Mouse (Mus musculus) neural tube, embryonic 11.5 days (tissue): ENCODE measurements around the gene Chd1. TPM values are rescaled to one million over a fixed set of nuclear protein-coding genes. Genes with fewer than 3 reads are reported as not detected.
"Not testable (repeated sequence)": the region's sequence is repeated elsewhere in the genome, so short reads cannot be mapped to it uniquely, and the experiment has no call there.

ENCODE experiments used
- ATAC-seq: fragments of 200-750 bp; cut with Nextera tagmentation; 2 replicates; pipeline ENCODE4 v1.8.0; 2017; ENCODE audit warnings: moderate number of reproducible peaks, mild to moderate bottlenecking, moderate TSS enrichment, moderate library complexity; ENCODE audit not compliant: insufficient read depth, low FRiP score, low TSS enrichment
- DNase-seq: peaks from one replicate; pipeline ENCODE4 v3.0.0-alpha.2; 2015; ENCODE audit warnings: low spot score
- H3K27ac ChIP-seq: fragments of 300-500 bp; sonication (generic); 2 replicates; pipeline ENCODE4 v1.5.1; 2014; ENCODE audit warnings: low read depth, mild to moderate bottlenecking, low read length
- H3K27me3 ChIP-seq: fragments of 300-500 bp; sonication (generic); 2 replicates; pipeline ENCODE4 v1.6.1; 2014; ENCODE audit warnings: mild to moderate bottlenecking, low read length, mixed read lengths; ENCODE audit not compliant: control insufficient read depth, insufficient read depth
- H3K36me3 ChIP-seq: fragments of 300-500 bp; sonication (generic); 2 replicates; pipeline ENCODE4 v1.6.1; 2014; ENCODE audit warnings: mild to moderate bottlenecking, low read length, moderate library complexity, mixed read lengths; ENCODE audit not compliant: control insufficient read depth, insufficient read depth
- H3K4me1 ChIP-seq: fragments of 300-500 bp; sonication (generic); 2 replicates; pipeline ENCODE4 v1.6.1; 2014; ENCODE audit warnings: low read length, mixed read lengths; ENCODE audit not compliant: control insufficient read depth, insufficient read depth
- H3K4me2 ChIP-seq: fragments of 300-500 bp; sonication (generic); 2 replicates; pipeline ENCODE4 v1.6.1; 2014; ENCODE audit warnings: low read depth, mild to moderate bottlenecking, moderate library complexity
- H3K4me3 ChIP-seq: fragments of 300-500 bp; sonication (generic); 2 replicates; pipeline ENCODE4 v1.5.1; 2014; ENCODE audit warnings: low read depth, low read length
- H3K9ac ChIP-seq: fragments of 300-500 bp; sonication (generic); 2 replicates; pipeline ENCODE4 v1.6.1; 2014; ENCODE audit warnings: mild to moderate bottlenecking, low read length
- H3K9me3 ChIP-seq: fragments of 300-500 bp; sonication (generic); 2 replicates; pipeline ENCODE4 v1.6.1; 2016; ENCODE audit warnings: low read length; ENCODE audit not compliant: control insufficient read depth
- WGBS: fragments of 180-500 bp; shearing (Covaris S2); extraction: QIAGEN DNeasy Blood & Tissue Kit; methylation state at CpG from one replicate; pipeline ENCODE4 v1.1.7; 2014; 5-methylcytosine and 5-hydroxymethylcytosine counted together
- polyA plus RNA-seq: library from polyadenylated mRNA; unstranded; fragments of >200 nt; fragmentation: Nextera tagmentation; extraction: Ambion mirVana; gene quantifications from 2 replicates; pipeline ENCODE4 v1.2.1, GENCODE M21; 2014

Gene Chd1
- polyA plus RNA-seq, 1 experiment from 2014 or later = 38.8 TPM

GRCm38 (mm10) chr17:15720841-15721240 lies 16.1 kb downstream of the Chd1 start:
- DNase-seq = no peak
- Histone ChIP-seq H3K9me3 (no peaks in the 10 kb centered on the region), H3K36me3 (peaks cover 4% of the 10 kb centered on the region; the same call in 1 of the 2 replicates), H3K4me2 (no peak overlapping the region), H3K9ac (no peak overlapping the region), H3K27me3 (no peaks in the 10 kb centered on the region), H3K4me3 (no peak overlapping the region), H3K27ac (no peak overlapping the region), H3K4me1 (no peaks in the 10 kb centered on the region)
- WGBS = 93% methylated on average over 3 of the region's 3 CpGs
- no peak for ATAC-seq

DNA sequence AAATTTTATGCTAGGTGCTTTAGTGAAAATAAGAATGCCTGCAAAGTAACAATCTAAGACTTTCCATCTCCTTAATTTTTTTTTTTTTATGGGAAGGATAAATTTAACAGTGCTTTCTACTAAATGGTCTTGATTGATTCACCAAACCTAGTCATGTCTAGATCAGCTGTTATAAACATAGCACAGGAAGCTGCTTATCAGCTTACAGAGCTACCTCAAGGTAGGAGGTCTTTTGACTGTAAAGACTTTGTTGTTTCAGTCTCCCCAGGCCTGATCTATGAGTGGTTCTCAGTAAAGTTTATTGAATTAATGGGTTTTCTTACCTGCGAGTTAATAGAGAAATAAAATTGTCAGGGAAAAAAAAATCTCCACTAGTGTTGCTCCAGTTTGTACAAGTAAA lies 18.5 kb downstream of the Chd1 start:
- Histone ChIP-seq H3K9me3 (no peaks in the 10 kb centered on the region), H3K27me3 (no peaks in the 10 kb centered on the region), H3K27ac (no peak overlapping the region), H3K36me3 (peaks cover 11% of the 10 kb centered on the region), H3K9ac (no peak overlapping the region), H3K4me2 (no peak overlapping the region), H3K4me1 (no peaks in the 10 kb centered on the region), H3K4me3 (no peak overlapping the region)
- no peak for ATAC-seq
- WGBS = 93% methylated on average over 1 of the region's 1 CpGs
- no peak for DNase-seq

- not testable (repeated sequence) for ATAC-seq
Measured at GRCm38 (mm10) chr17:15723866-15724475, 19.2 kb downstream of the Chd1 start.

DNA sequence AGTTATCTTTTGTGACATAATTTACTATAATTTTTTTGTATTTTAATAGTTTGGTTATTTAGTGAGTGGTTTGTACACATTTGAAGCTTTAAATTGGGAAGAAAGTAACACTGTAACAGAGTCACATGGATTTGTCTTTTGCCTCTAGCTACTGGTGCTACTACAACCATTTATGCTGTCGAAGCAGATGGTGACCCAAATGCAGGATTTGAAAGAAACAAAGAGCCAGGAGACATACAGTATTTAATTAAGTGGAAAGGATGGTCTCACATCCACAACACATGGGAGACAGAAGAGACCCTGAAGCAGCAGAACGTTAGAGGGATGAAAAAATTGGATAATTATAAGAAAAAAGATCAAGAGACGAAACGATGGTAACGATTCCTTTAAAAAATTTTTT lies 26.9 kb downstream of the Chd1 start:
- no peaks in the 10 kb centered on the region for H3K27me3 ChIP-seq

More at GRCm38 (mm10) chr17:15723866-15724475, 19.2 kb downstream of the Chd1 start:
- H3K4me3 ChIP-seq, H3K9me3 ChIP-seq, H3K4me2 ChIP-seq, H3K27me3 ChIP-seq, H3K9ac ChIP-seq, H3K4me1 ChIP-seq, DNase-seq, H3K27ac ChIP-seq: not testable (repeated sequence)
- H3K36me3 ChIP-seq = peaks cover 11% of the 10 kb centered on the region
- 91% methylated on average over 1 of the region's 5 CpGs for WGBS

DNA sequence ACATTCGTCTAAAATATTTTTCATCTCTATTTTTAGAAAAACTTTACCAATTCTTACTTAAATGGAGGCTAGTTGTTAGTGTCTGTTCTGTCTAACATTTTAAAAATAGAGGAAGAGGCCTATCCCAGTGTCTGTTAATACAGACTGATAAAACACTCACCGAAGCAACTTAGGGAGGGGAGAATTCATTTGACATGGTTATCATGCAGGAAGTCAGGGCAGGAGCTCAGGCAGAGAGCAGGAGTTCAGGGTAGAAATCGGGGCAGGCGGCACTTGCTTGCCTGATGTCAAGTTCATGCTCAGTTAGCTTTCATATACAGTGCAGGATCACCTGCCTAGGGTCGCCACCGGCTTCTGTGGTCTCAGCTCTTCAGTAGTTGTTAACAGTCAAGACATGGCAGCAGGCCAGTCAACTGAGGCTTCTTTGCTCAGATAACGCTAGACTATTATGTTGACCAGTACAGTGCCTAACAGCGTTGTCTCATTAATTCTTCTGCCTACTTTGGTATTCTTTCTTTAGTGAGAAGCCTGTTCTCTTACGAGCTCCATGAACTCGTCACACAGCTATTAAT lies 32.7 kb downstream of the Chd1 start:
- no peaks in the 10 kb centered on the region for H3K9me3 ChIP-seq
- H3K4me2 ChIP-seq = no peak overlapping the region
- H3K27ac ChIP-seq = no peak overlapping the region
- 93% methylated on average over 10 of the region's 10 CpGs for WGBS
- no peaks in the 10 kb centered on the region for H3K27me3 ChIP-seq
- H3K4me1 ChIP-seq = no peaks in the 10 kb centered on the region
- H3K9ac ChIP-seq = no peak overlapping the region
- H3K36me3 ChIP-seq = peaks cover 19% of the 10 kb centered on the region
- H3K4me3 ChIP-seq = no peak overlapping the region
- ATAC-seq (no peak), DNase-seq (no peak)

More for the DNA sequence above, 26.9 kb downstream of the Chd1 start:
- Histone ChIP-seq H3K36me3 (peaks cover 11% of the 10 kb centered on the region), H3K9me3 (no peaks in the 10 kb centered on the region), H3K4me1 (no peaks in the 10 kb centered on the region), H3K4me2 (no peak overlapping the region), H3K4me3 (no peak overlapping the region), H3K9ac (no peak overlapping the region), H3K27ac (no peak overlapping the region)
- ATAC-seq = no peak
- no peak for DNase-seq
- WGBS = 89% methylated on average over 5 of the region's 5 CpGs

DNA sequence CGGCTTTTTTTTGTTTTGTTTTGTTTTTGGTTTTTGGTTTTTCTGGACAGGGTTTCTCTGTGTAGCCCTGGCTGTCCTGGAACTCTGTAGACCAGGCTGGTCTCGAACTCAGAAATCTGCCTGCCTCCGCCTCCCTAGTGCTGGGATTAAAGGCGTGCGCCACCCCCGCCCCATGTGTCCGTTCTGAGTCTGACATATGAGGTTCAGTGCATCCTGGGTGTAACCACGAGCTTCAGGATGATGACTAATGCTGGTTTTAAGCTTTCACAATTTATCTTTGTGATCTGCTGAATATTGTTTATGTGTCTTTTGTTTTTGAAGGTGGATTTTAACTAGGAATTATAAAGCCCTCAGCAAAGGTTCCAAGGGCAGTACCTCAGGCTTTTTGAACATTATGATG lies 37.1 kb downstream of the Chd1 start:
- no peak for ATAC-seq
- Histone ChIP-seq H3K9me3 (no peaks in the 10 kb centered on the region), H3K4me1 (no peaks in the 10 kb centered on the region), H3K36me3 (peaks cover 13% of the 10 kb centered on the region), H3K9ac (no peak overlapping the region), H3K27me3 (no peaks in the 10 kb centered on the region), H3K27ac (no peak overlapping the region), H3K4me2 (no peak overlapping the region), H3K4me3 (no peak overlapping the region)
- WGBS = 95% methylated on average over 8 of the region's 8 CpGs
- no peak for DNase-seq

DNA sequence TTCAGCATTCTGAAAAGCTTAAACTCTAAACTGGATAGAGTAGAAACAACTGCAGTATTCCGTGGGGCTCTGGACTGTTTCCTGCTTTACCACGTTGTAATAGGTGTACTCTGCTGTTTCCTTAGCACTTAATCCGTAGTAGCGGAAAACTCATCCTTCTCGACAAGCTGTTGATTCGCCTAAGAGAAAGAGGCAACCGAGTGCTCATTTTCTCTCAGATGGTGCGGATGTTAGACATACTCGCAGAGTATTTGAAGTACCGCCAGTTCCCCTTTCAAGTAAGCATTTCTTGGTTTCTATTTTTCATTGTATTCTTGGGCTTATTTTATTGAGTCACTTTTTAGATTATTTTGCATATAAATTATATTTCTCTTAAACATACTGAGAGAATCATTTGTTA lies 38.2 kb downstream of the Chd1 start:
- Histone ChIP-seq H3K4me2 (no peak overlapping the region), H3K27me3 (no peaks in the 10 kb centered on the region), H3K9me3 (no peaks in the 10 kb centered on the region), H3K4me3 (no peak overlapping the region), H3K4me1 (no peaks in the 10 kb centered on the region), H3K27ac (no peak overlapping the region), H3K9ac (no peak overlapping the region), H3K36me3 (peaks cover 10% of the 10 kb centered on the region)
- DNase-seq (no peak), ATAC-seq (no peak)
- 96% methylated on average over 10 of the region's 10 CpGs for WGBS

- Histone ChIP-seq H3K27me3 (no peaks in the 10 kb centered on the region), H3K9ac (no peak overlapping the region), H3K4me1 (no peaks in the 10 kb centered on the region), H3K9me3 (no peaks in the 10 kb centered on the region), H3K4me2 (no peak overlapping the region), H3K4me3 (no peak overlapping the region), H3K27ac (no peak overlapping the region), H3K36me3 (peaks cover 11% of the 10 kb centered on the region)
- 94% methylated on average over 5 of the region's 5 CpGs for WGBS
- ATAC-seq (no peak), DNase-seq (no peak)
Measured at GRCm38 (mm10) chr17:15743379-15743778, 38.6 kb downstream of the Chd1 start.

- H3K9me3 ChIP-seq = no peaks in the 10 kb centered on the region
- no peak overlapping the region for H3K9ac ChIP-seq
- WGBS = 90% methylated on average over 11 of the region's 11 CpGs
- H3K4me2 ChIP-seq = no peak overlapping the region
- peaks cover 14% of the 10 kb centered on the region for H3K36me3 ChIP-seq
- no peaks in the 10 kb centered on the region for H3K4me1 ChIP-seq
- H3K4me3 ChIP-seq = no peak overlapping the region
- no peak for ATAC-seq
- DNase-seq = no peak
- H3K27ac ChIP-seq = no peak overlapping the region
- no peaks in the 10 kb centered on the region for H3K27me3 ChIP-seq
Measured at GRCm38 (mm10) chr17:15746696-15747095, 41.9 kb downstream of the Chd1 start.
